Mouse (Mus musculus) liver, embryonic 16.5 days (tissue): ENCODE measurements at regions not wholly inside any gene's neighbourhood (a gene's known extent, or its start where the extent isn't known, plus 50 kb on each side); places are given as distances from the start of the nearest gene placed in this dataset.

Experiments
- ATAC-seq: fragments of 200-750 bp; cut with Nextera tagmentation; 2 replicates; pipeline ENCODE4 v1.8.0; 2017; ENCODE audit warnings: low read depth, mild to moderate bottlenecking, moderate number of reproducible peaks, moderate library complexity
- H3K27ac ChIP-seq: fragments of 300-500 bp; sonication (generic); 2 replicates; pipeline ENCODE4 v1.5.1; 2014; ENCODE audit warnings: mild to moderate bottlenecking, low read length
- H3K27me3 ChIP-seq: fragments of 300-500 bp; sonication (generic); 2 replicates; pipeline ENCODE4 v1.6.1; 2014; ENCODE audit warnings: low read depth, low read length, mixed read lengths; ENCODE audit not compliant: control insufficient read depth, insufficient read depth
- H3K36me3 ChIP-seq: fragments of 300-500 bp; sonication (generic); 2 replicates; pipeline ENCODE4 v1.6.1; 2014; ENCODE audit warnings: mild to moderate bottlenecking; ENCODE audit not compliant: control insufficient read depth, insufficient read depth
- H3K4me1 ChIP-seq: fragments of 300-500 bp; sonication (generic); 2 replicates; pipeline ENCODE4 v1.6.1; 2014; ENCODE audit warnings: low read depth, low read length, mixed read lengths; ENCODE audit not compliant: control insufficient read depth
- H3K4me2 ChIP-seq: fragments of 300-500 bp; sonication (generic); 2 replicates; pipeline ENCODE4 v1.6.1; 2014; ENCODE audit warnings: low read depth, low read length, mixed read lengths
- H3K4me3 ChIP-seq: fragments of 300-500 bp; sonication (generic); 2 replicates; pipeline ENCODE4 v1.5.1; 2014; ENCODE audit warnings: low read depth, mild to moderate bottlenecking, low read length
- H3K9ac ChIP-seq: fragments of 300-500 bp; sonication (generic); 2 replicates; pipeline ENCODE4 v1.6.1; 2014; ENCODE audit warnings: low read depth, low read length
- H3K9me3 ChIP-seq: fragments of 300-500 bp; sonication (generic); replicated peaks from 2 replicates; pipeline ENCODE4 v1.6.1; 2016; ENCODE audit warnings: low read length; ENCODE audit not compliant: control insufficient read depth
- WGBS: fragments of 180-500 bp; shearing (Covaris S2); extraction: QIAGEN DNeasy Blood & Tissue Kit; methylation state at CpG from one replicate; pipeline ENCODE4 v1.1.7; 2014; ENCODE audit not compliant: insufficient replicate concordance; 5-methylcytosine and 5-hydroxymethylcytosine counted together

DNA sequence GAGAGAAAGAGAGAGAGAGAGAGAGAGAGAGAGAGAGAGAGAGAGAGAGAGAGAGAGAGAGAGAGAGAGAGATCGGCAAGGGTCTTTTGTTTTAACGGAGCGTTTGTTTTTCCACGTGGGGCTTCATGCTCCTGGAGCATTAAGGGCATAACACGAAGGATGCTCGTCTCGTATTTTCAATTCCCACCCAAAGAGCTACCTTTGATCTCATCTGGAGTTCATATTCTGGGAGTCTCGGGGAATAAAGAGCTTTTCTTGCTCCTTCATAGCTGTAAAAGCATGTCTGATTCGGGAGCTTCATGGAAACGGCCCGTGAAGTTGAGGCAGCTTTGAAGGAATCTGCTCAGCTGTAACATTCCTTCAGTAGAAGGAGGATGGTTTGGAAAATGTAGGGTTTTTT lies 174.5 kb upstream of the Mocs2 start:
- H3K27ac ChIP-seq: no peak overlapping the region
- no peak overlapping the region for H3K4me3 ChIP-seq
- H3K36me3 ChIP-seq: no peaks in the 10 kb centered on the region
- WGBS: 71% methylated on average over 11 of the region's 11 CpGs
- no peak overlapping the region for H3K4me2 ChIP-seq
- no peaks in the 10 kb centered on the region for H3K9me3 ChIP-seq
- H3K27me3 ChIP-seq: no peaks in the 10 kb centered on the region
- no peak overlapping the region for H3K9ac ChIP-seq
- H3K4me1 ChIP-seq: no peaks in the 10 kb centered on the region
- no peak for ATAC-seq

DNA sequence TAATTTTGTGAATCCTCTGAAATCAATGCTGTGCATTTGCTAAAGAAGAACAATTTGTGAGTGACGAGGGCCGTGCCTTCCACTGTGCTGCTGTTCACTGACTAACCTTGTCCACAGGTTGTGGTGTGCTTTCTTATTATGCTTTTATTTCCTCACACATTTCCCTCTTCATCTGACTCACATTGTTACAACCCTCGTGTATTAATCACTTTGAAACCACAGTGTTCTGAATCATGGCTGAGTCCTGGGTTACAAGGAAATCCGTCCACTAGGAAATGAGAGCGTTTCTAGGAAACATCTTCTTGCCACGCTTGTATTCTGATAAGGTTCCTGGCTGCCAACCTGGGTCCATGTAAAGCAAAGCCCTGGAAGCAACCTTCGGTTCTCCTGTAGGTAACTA lies 163.8 kb upstream of the Mocs2 start:
- Histone ChIP-seq H3K9me3 (no peaks in the 10 kb centered on the region), H3K9ac (no peak overlapping the region), H3K4me3 (no peak overlapping the region), H3K4me1 (no peaks in the 10 kb centered on the region), H3K4me2 (no peak overlapping the region), H3K27ac (no peak overlapping the region), H3K27me3 (no peaks in the 10 kb centered on the region), H3K36me3 (no peaks in the 10 kb centered on the region)
- 54% methylated on average over 7 of the region's 7 CpGs for WGBS
- no peak for ATAC-seq

DNA sequence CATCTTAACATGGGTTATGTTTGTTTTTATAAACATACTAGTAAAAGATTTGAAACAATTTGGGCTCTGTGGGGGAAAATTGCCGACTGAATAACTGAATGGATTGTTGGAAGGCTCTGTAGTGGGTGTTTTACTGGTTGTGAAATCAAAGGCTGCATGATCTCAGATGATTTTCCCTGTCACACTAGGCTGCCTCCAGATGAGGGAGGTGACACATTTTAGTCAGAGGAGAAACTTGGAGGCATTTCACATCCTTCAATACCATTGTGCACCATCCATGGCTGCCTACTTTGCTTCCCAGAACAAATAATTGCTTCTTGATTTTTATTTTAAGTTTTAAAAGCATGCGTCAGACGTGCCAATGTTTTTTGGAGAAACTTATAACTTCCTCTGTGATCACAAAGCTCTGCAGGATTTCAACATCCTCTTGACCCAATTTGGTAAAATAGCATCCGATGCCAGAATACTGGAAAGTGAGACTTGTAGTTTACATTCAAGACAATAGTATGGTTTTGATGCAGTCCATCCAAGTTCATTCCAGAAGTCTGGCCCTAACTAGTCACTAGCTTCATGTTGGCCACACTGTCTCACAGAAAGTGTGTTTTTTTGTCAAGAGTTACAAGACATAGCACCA lies 163.0 kb upstream of the Mocs2 start:
- no peak overlapping the region for H3K4me3 ChIP-seq
- no peak for ATAC-seq
- H3K9me3 ChIP-seq: no peaks in the 10 kb centered on the region
- WGBS: 66% methylated on average over 4 of the region's 4 CpGs
- no peaks in the 10 kb centered on the region for H3K36me3 ChIP-seq
- no peak overlapping the region for H3K27ac ChIP-seq
- no peaks in the 10 kb centered on the region for H3K27me3 ChIP-seq
- H3K4me1 ChIP-seq: no peaks in the 10 kb centered on the region
- H3K9ac ChIP-seq: no peak overlapping the region
- H3K4me2 ChIP-seq: no peak overlapping the region

DNA sequence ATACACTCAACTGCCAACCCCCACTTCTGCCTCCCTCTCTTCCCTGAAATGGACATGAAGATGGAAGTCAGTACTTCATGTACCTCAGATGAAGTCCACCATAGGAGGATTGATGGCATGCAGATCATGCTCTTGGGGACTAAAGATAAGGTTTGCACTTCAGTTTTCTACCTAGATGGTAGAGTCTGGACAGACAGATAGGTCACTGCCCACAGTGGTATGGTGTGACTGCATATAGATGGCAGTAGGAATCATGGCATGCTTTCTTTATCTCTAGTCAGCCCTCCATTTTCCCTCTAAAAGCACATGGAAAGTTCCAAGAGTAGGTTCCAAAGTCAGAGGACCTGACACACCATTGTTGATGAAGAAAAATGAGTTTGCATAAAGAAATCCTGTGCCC lies 145.6 kb upstream of the Mocs2 start:
- H3K27ac ChIP-seq: no peak overlapping the region
- no peaks in the 10 kb centered on the region for H3K4me1 ChIP-seq
- no peak overlapping the region for H3K4me3 ChIP-seq
- H3K9me3 ChIP-seq: no peaks in the 10 kb centered on the region
- no peak overlapping the region for H3K9ac ChIP-seq
- no peak overlapping the region for H3K4me2 ChIP-seq
- H3K27me3 ChIP-seq: no peaks in the 10 kb centered on the region
- H3K36me3 ChIP-seq: no peaks in the 10 kb centered on the region
- peak; percentile 45; the same call in 1 of the 2 replicates for ATAC-seq

DNA sequence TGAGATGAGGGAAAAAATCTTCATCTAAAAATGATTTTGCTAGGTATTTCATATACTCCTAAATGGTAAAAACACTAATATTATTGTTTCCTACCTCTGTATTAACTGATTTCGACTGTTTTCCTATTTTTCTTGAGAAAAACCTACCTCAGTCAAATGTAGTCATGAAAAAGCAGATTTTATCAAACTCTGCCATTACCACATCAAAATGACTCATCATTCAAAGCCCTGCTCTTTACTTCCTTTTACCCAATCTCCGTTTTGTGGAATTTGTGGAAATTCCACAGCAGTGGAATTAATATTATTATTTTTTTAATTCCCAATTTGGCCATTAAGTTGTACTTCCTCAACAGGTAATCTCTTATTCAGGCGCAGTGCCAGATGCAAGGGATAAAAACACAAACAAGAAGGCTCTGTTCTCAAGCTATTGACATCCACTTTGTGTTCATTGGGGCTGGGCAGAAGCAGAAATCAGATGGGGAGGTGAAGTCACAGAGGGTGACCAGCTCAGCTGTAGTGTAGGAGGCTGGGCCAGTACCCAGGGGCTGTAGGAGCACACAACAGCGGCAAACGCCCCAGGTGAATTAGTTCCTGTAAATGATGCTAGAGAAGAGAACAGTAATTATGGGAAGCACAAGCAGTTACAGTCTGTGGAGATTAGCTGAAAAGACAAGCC lies 138.2 kb upstream of the Mocs2 start:
- H3K27me3 ChIP-seq: no peaks in the 10 kb centered on the region
- no peaks in the 10 kb centered on the region for H3K36me3 ChIP-seq
- H3K4me2 ChIP-seq: no peak overlapping the region
- H3K9me3 ChIP-seq: no peaks in the 10 kb centered on the region
- peak overlapping the region; percentile 83 for H3K27ac ChIP-seq
- H3K4me1 ChIP-seq: no peaks in the 10 kb centered on the region; the same call in 1 of the 2 replicates
- ATAC-seq: peak; percentile 76
- 24% methylated on average over 5 of the region's 5 CpGs for WGBS
- H3K4me3 ChIP-seq: no peak overlapping the region
- H3K9ac ChIP-seq: no peak overlapping the region

DNA sequence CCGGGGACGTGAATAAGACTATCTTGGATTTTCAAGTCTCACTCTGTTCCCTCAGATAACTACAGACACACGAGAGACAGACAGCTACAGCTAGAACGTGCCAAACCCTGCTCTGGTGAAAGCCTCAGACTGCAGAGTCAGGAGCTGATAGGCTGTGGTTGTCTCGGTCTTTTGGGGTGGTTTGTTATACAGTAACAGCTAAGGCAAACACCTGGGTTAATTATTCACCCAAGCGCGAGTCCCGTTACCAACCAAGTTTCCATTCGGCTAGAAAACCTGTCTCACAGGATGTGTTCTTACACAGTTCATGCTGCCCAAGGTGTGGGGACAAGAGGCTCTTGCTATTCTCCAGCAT lies 137.7 kb upstream of the Mocs2 start:
- Histone ChIP-seq H3K4me1 (no peaks in the 10 kb centered on the region; the same call in 1 of the 2 replicates), H3K4me2 (no peak overlapping the region), H3K27me3 (no peaks in the 10 kb centered on the region), H3K27ac (peak overlapping the region; percentile 86), H3K4me3 (no peak overlapping the region), H3K36me3 (no peaks in the 10 kb centered on the region), H3K9ac (no peak overlapping the region), H3K9me3 (no peaks in the 10 kb centered on the region)
- peak; percentile 98 for ATAC-seq
- WGBS: 21% methylated on average over 9 of the region's 9 CpGs

DNA sequence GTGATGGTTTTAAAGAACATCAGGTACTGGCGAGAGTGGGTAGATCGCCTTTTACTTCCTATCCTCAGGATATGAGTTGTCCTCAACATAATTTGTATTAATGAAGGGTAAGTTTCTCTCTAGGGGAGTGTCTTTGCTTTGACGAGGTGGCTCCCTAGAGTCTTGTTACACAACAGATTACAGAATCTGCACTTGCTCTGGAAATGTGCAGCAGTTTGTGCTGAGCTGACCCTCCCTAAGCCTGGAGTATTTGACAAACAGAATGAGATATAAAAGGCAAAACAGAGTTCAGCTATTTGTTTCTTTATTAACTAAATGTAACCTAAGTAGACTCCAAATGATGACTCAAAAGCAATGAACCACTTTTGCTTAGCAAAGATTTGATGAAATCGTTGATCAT lies 136.8 kb upstream of the Mocs2 start:
- no peak overlapping the region for H3K4me3 ChIP-seq
- no peak for ATAC-seq
- H3K9me3 ChIP-seq: no peaks in the 10 kb centered on the region
- 42% methylated on average over 4 of the region's 4 CpGs for WGBS
- no peaks in the 10 kb centered on the region for H3K27me3 ChIP-seq
- peak overlapping the region; percentile 86 for H3K27ac ChIP-seq
- no peak overlapping the region for H3K4me2 ChIP-seq
- H3K4me1 ChIP-seq: no peaks in the 10 kb centered on the region; the same call in 1 of the 2 replicates
- H3K36me3 ChIP-seq: no peaks in the 10 kb centered on the region
- no peak overlapping the region for H3K9ac ChIP-seq

DNA sequence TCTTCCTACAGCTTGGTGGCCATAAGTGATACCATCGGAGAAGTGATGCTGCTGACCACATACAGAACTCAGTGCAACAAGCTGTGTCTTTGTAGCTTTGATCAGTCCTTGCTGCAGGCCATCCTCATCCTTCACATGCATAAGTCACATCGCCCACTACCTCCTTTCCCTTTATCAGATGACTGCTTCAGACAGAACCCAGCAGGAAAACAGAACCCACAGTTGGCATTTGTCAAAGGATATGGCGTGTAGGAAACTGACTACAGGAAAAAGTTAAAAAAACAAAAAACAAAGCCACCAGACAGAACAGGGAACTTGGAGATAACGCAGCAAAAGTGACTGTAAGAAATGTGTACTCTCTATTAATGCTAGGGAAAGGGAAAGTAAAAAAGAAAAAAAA lies 136.1 kb upstream of the Mocs2 start:
- Histone ChIP-seq H3K36me3 (no peaks in the 10 kb centered on the region), H3K4me1 (no peaks in the 10 kb centered on the region; the same call in 1 of the 2 replicates), H3K27ac (no peak overlapping the region), H3K27me3 (no peaks in the 10 kb centered on the region), H3K9ac (no peak overlapping the region), H3K4me2 (no peak overlapping the region), H3K4me3 (no peak overlapping the region), H3K9me3 (no peaks in the 10 kb centered on the region)
- ATAC-seq: no peak
- 24% methylated on average over 4 of the region's 4 CpGs for WGBS

DNA sequence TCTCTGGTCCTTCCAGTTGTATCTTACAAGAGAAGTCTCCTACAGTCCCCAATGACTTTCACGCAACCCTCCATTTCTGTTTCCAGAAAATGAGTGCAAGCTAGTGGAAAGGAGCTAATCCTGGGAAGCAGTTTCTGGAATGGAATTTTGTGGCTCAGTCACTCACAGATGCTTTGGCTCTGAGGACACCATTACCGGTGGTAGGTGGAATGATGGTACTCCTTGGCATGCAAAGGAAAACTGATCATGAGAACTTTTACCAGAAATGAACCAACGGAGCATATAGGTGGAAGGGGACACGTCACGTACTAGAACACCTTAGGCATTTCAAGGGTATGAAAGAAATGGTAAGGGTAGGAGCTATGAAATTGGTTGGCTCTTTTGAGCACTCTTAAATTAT lies 135.1 kb upstream of the Mocs2 start:
- H3K9me3 ChIP-seq: no peaks in the 10 kb centered on the region
- no peak overlapping the region for H3K4me3 ChIP-seq
- no peak overlapping the region for H3K9ac ChIP-seq
- no peaks in the 10 kb centered on the region for H3K36me3 ChIP-seq
- 75% methylated on average over 5 of the region's 5 CpGs for WGBS
- H3K4me2 ChIP-seq: no peak overlapping the region
- no peak overlapping the region for H3K27ac ChIP-seq
- ATAC-seq: no peak
- H3K4me1 ChIP-seq: no peaks in the 10 kb centered on the region; the same call in 1 of the 2 replicates
- H3K27me3 ChIP-seq: no peaks in the 10 kb centered on the region
